Mouse (Mus musculus) adrenal gland (tissue): ENCODE data around the gene Olfr823.
"Not testable (repeated sequence)": the region's sequence is repeated elsewhere in the genome, so short reads cannot be mapped to it uniquely, and the experiment has no call there.

Experiments
- intact Hi-C: fragments of 180-260 bp; cut with DNase I; formaldehyde crosslinking; loops from one replicate; pipeline ENCODE4 v1.15.1; 2025
- long read RNA-seq, 2 experiments: library from polyadenylated mRNA; unstranded; transcript quantifications; one replicate each; pipeline ENCODE4 v2.0.0; 2020; ENCODE audit warnings: borderline replicate concordance in 1 of 2; ENCODE audit not compliant: insufficient replicate concordance in 1 of 2

Olfr823 gene
- long read RNA-seq, experiment 1, result 0 reads
- long read RNA-seq, experiment 2, result 0 reads

DNA sequence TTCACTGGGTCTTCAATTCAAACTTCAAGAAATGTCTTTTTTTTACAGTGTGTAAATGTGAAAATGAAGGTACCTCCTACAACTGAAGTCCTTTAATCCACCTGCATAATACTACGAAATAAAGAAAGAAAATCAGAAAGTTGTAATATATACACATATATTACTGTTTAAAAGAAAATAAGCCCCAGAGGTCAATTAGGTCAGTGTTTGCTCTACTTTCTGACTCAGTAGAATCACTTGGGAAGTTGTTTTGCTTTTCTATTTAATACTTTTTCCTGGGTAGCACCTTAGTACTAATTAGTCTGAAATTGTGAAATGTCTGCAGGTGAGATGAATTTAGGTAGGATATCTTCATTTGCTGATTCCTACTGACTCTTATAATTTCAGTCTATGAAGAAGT lies at the start of gene Olfr823:
Gene Olfr823, minus strand, starts transcription at position 101 of the 400 bp plus-strand sequence.
- intact Hi-C loops, result not testable (repeated sequence)

DNA sequence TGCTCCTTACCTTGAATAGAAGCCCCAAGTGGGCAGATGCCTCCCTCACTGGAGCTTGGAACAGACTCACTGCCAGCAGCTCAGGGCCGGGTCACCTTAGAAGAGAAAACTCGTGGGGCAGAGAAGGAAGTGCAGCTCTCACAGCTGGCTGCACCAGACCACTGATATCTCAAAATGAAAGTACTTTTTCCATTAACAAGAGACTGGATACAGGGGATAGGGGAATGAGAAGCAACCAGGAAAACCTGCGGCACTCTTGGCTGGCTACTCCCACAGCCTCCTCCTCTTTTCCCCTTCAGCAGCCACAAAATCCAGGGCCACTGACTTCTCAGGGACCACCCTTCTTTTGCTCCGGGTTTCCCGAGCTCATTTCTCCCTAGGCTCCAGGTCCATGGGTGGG lies 28.9 kb upstream of the Olfr823 start:
- intact Hi-C loops, result no loop called here

DNA sequence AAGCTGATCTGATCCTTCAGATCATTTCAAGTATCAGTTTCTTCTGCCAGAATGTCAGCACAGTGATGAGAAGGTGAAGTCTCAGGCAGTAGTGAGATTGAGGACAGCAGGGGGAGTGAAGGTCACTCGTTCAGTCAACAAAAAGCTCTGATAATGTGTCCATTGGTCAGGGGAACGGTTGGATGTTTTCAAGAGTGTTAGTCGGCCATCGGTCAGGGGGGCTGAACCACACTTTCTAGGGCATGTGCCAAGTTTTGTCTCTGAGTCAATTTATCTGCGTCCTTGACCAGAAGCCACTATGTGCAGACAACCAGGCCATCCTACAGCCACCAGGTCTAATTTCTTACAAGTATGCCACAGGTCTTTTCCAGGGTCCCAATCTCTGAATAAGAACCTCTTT lies 27.3 kb upstream of the Olfr823 start:
- intact Hi-C loops, result not testable (repeated sequence)

DNA sequence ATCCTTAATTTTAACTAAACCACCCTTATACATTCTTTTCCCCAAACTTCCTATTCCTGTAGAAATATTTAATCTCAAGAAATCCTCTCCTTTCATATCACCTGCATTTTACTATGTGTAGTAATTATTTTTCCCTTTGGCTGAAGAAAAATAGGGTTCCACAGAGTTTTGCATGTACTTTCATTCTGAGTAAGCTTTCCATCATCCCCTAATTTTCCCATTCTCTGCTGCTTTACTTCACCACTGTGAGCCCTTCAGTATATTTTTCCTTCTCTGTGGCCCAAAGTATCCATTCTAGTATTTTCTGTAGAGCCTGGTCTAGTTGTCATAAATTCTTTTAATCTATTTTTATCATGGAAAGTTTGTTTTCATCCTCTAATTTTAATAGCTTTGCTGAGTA lies 19.6 kb upstream of the Olfr823 start:
- intact Hi-C loops, result no loop called here

DNA sequence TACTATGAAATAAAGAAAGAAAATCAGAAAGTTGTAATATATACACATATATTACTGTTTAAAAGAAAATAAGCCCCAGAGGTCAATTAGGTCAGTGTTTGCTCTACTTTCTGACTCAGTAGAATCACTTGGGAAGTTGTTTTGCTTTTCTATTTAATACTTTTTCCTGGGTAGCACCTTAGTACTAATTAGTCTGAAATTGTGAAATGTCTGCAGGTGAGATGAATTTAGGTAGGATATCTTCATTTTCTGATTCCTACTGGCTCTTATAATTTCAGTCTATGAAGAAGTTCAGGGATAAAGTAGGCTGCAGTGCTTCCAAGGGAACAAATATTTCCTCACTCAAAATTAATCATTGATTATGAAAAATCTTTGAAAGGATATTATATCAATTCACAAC lies 14.7 kb upstream of the Olfr823 start, which contains the start of gene Olfr824:
Gene Olfr824, minus strand, starts transcription at position 101 of the 400 bp plus-strand sequence.
- intact Hi-C loops, result not testable (repeated sequence)

DNA sequence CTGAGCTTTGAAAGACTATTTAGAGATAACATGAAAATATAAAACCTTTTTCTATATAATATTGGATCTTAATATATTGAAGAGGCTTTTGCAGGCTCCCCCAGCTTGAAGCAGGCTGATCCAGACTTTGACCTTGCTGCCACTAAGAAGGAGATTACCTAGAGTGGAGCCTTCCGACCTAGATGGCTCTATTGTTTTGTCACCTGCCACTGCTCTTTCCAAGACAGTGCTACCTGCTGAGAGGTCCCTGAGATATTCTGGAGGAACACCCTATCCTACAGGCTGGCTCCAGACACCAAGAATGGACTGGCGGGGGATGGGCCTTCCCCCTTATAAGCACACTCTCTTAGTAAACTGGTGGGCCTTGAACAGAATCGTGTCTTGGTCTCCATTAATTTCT lies 862 bp upstream of the Olfr823 start:
- intact Hi-C loops, result not testable (repeated sequence)

DNA sequence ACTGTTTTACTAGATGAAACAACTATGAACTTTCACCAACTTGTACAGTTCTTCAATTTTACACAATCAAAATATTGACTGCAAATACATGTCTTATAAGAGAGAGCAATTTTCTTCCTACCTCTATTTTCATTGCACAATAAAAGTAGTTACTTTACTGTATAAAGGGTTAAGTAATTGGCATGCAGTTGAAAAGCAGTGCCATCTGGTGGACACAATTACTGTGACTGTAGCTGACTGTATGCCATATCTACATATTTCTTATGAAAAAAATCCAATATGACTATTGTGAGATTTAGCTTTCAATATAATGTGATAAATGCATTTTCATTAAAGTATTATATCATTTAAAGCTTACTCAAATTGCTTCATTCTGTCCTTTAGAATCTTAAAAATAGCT lies 19.1 kb downstream of the Olfr823 start:
- intact Hi-C loops, result loop anchor here (10.0 kb wide), 1 partner anchor 1071 kb away; no protein-coding TSS in a partner anchor

DNA sequence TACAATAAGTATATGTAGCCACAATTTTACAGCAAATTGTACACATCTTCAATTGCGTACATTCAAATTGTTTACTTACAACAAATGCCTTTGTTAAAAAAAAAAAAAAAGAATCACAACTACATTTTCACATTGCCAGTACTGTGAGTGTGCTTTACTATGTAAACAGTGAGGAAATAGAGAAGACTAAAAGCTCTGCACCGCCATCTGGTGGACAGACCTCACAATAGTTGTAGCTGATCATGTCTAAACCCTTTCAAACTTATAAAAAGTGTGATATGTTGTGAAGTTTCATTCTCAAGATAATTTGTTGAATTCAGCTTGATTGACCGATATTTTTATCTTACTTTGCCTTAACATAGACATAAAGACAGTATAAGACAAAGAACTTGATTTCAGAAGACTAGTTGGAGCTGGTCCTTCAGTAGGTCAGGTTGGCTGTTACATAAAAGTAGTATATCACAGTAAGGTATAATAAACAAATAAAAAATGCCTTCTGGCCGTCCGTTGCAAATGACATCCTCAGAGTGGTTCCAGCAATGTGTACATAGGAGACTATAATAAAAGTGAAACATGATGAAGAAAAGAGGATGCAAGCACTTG lies 22.2 kb downstream of the Olfr823 start:
- intact Hi-C loops, result loop anchor here (10.0 kb wide), 1 partner anchor 1068 kb away; no protein-coding TSS in a partner anchor

DNA sequence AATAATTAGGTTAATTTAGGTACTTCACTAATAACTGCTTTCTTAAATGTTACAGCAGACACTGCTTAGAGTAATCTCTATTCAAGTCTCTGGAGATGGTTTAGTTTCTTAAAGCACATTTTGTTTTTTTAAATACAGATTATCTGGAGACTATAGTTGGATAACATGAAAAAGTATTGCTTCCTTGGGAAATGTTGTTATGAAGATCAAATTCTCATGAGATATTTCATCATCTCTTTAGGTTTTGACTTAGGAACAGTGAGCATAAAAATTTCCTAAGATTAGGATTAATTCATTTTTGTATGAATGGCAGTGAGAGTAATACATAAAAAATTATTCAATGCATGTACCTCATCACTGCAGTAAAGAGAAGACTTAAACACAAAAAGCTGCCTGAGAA lies 44.3 kb downstream of the Olfr823 start, which contains the start of gene Olfr822:
Gene Olfr822, plus strand, starts transcription at position 301 of the 400 bp plus-strand sequence.
- intact Hi-C loops, result no loop called here
